Mouse (Mus musculus): ENCODE measurements around the gene Isg15.

DNA sequence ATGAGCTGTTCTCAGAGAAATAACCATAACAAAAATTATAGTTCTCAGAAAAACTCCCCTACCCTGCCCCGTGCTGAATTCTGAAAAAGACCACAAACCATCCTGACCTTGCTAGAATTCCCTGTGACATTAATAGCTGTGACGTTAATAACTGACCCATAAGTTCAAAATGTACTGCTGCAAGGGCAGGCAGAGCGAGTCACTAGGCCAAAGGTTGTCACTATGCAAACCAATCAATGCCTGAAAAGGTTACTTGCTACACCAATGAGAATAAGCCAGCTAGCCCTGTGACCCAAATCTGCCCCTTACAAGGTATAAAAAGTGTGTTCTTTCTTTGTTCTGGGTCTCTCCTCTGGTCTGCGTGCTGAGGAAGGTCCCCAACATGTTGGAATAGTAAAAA, 8.3 kb upstream of the Isg15 start:
- TF ChIP-seq CTCF (IDR thresholded peaks at IDR 0.05): no peak
- TF ChIP-seq EP300 (IDR thresholded peaks at IDR 0.05): no peak
